Mouse (Mus musculus): ENCODE measurements around the gene Cipc. TPM values are rescaled to one million over a fixed set of nuclear protein-coding genes. Genes with fewer than 3 reads are reported as not detected.
A peak's percentile ranks its signal among the peaks of the same experiment; 100 is the strongest.

The Cipc gene
- polyA plus RNA-seq, 1 experiment from 2014 or later = 32.2 TPM

DNA sequence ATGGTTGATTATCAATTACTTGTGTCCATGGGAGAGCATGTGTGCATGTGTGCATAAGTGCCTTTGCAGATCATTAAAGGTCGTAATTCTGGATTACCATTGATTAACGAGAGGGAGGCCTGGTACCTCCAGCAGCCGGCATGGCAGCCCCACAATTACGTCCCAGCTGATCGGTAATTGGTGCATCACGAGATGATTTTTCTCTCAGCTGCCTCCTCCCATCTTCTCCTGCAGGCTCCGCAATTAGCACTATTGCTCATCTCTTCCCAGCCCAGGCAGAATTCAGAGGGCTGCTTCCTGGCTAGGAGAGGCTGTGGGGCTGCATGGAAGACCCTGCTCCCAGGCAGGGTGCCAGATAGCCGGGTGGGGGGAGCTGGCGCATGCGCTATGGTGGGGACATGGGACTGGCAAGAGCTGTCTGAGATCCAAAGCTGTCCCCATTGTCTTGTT, 35.3 kb upstream of the Cipc start:
- peak overlapping the region; percentile 86 for H3K27ac ChIP-seq (ENCODE audit: low read depth, low read length)
- peak overlapping the region; percentile 19; the same call in 1 of the 2 replicates for H3K9ac ChIP-seq (ENCODE audit: low read depth, low read length)
- peaks cover 10% of the 10 kb centered on the region; the same call in 1 of the 2 replicates for H3K4me1 ChIP-seq (replicated peaks; ENCODE audit: control insufficient read depth, insufficient read depth, low read length)
- ATAC-seq (ENCODE audit: low FRiP score) = peak; percentile 67
- peaks cover 3% of the 10 kb centered on the region; the same call in 1 of the 2 replicates for H3K27me3 ChIP-seq (ENCODE audit: control insufficient read depth, insufficient read depth, low read length)
- H3K4me3 ChIP-seq (ENCODE audit: low read depth, low read length) = no peak overlapping the region
- no peaks in the 10 kb centered on the region for H3K9me3 ChIP-seq (ENCODE audit: control insufficient read depth, low read length)
- 45% methylated on average over 10 of the region's 10 CpGs for WGBS
- H3K36me3 ChIP-seq (ENCODE audit: control insufficient read depth, insufficient read depth, low read length) = no peaks in the 10 kb centered on the region
- peak; percentile 41 for DNase-seq (ENCODE audit: low spot score)
- no peak overlapping the region; the same call in 1 of the 2 replicates for H3K4me2 ChIP-seq (replicated peaks; ENCODE audit: low read depth, low read length)

DNA sequence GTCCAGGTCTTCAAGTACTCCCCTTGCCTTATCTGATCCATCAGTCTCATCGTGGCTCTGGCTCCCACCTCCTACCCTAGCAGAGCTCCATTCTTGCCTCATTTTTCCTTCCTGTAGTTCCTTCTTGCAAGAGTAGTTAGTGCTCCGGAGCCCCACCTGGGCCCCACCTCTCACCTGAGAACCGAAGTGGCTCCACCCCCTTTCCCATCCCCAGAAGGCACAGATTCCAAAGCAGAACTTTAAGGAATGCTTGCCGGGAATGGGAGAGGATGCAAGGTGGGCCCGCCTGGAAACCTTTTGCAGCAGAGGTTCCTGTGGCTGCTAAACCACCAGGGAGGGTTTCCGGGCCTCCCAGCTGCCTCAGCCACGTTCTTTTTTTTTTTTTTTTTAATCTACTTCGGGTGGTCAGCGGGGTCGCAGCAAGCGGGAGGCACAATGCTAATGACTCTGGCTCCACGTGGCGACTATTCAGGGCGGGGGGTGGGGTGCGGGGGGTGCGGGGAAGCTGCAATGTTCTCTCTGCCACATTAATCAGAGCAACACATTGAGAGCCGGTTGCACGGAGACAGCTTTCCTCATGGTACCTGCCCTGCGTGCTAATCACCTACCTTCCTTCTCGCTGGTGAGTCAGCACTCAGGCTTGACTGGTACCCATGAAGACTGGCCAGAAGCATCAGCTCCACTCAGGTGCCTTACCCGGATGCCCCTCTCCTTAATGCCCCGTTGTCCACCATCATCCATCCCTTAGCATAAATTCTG, 34.3 kb upstream of the Cipc start:
- WGBS = 8% methylated on average over 21 of the region's 22 CpGs
- Histone ChIP-seq H3K36me3 (ENCODE audit: control insufficient read depth, insufficient read depth, low read length) (no peaks in the 10 kb centered on the region), H3K4me2 (replicated peaks; ENCODE audit: low read depth, low read length) (peak overlapping the region; percentile 1; the same call in 1 of the 2 replicates), H3K9ac (ENCODE audit: low read depth, low read length) (peak overlapping the region; percentile 27; the same call in 1 of the 2 replicates), H3K27me3 (ENCODE audit: control insufficient read depth, insufficient read depth, low read length) (peaks cover 3% of the 10 kb centered on the region; the same call in 1 of the 2 replicates), H3K4me1 (replicated peaks; ENCODE audit: control insufficient read depth, insufficient read depth, low read length) (peaks cover 8% of the 10 kb centered on the region), H3K27ac (ENCODE audit: low read depth, low read length) (peak overlapping the region; percentile 51; the same call in 1 of the 2 replicates), H3K4me3 (ENCODE audit: low read depth, low read length) (no peak overlapping the region), H3K9me3 (ENCODE audit: control insufficient read depth, low read length) (no peaks in the 10 kb centered on the region)
- ATAC-seq (ENCODE audit: low FRiP score) (peak; percentile 58), DNase-seq (ENCODE audit: low spot score) (peak; percentile 33)

DNA sequence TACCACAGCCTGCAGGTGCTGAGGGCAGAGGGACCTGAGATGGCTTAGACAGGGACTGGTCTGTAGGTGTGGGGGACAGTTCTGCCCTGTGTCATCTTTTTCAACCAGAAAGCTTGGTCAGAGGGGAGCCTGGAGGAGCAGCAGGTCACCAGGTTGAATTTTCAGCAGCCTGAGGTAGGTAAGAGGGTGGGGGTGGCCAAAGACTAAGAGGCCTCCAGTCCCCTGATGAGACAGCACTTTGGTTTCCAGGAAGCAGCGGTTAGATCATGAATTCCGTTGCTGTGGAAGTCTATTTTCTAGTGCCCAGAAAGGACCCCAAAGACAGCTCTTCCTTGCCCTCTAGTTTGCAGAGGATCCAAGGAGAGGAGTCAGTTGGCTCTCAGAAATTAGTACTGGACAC, 32.5 kb upstream of the Cipc start:
- H3K27ac ChIP-seq (ENCODE audit: low read depth, low read length) = no peak overlapping the region
- H3K9ac ChIP-seq (ENCODE audit: low read depth, low read length) = no peak overlapping the region
- H3K4me1 ChIP-seq (replicated peaks; ENCODE audit: control insufficient read depth, insufficient read depth, low read length) = peaks cover 14% of the 10 kb centered on the region
- DNase-seq (ENCODE audit: low spot score) (no peak), ATAC-seq (ENCODE audit: low FRiP score) (no peak)
- WGBS = 61% methylated on average over 2 of the region's 2 CpGs
- H3K27me3 ChIP-seq (ENCODE audit: control insufficient read depth, insufficient read depth, low read length) = peaks cover 3% of the 10 kb centered on the region; the same call in 1 of the 2 replicates
- H3K4me2 ChIP-seq (replicated peaks; ENCODE audit: low read depth, low read length) = no peak overlapping the region
- H3K36me3 ChIP-seq (ENCODE audit: control insufficient read depth, insufficient read depth, low read length) = no peaks in the 10 kb centered on the region
- no peak overlapping the region for H3K4me3 ChIP-seq (ENCODE audit: low read depth, low read length)
- H3K9me3 ChIP-seq (ENCODE audit: control insufficient read depth, low read length) = no peaks in the 10 kb centered on the region

DNA sequence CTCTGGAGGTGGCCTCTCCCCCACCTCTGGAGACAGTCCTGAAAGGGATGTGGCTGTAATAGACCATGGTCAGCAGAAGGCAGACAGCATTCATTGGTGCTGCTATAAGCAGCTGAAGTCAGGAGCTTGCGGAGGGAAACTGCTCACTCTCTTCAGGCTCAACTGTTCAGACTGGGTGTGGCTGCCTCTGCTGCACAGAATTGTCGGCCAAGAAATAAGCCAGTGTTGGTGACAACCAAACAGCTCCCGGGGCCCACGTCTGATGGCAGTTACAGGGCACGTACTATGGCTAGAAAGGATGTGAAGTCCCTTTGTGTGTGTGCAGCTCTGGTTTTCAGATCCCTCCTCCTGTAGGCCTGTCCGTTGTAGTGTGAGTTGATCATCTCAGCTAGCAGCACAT, 32.1 kb upstream of the Cipc start:
- Histone ChIP-seq H3K4me1 (replicated peaks; ENCODE audit: control insufficient read depth, insufficient read depth, low read length) (peaks cover 14% of the 10 kb centered on the region), H3K4me3 (ENCODE audit: low read depth, low read length) (no peak overlapping the region), H3K4me2 (replicated peaks; ENCODE audit: low read depth, low read length) (no peak overlapping the region), H3K27me3 (ENCODE audit: control insufficient read depth, insufficient read depth, low read length) (peaks cover 3% of the 10 kb centered on the region; the same call in 1 of the 2 replicates), H3K9ac (ENCODE audit: low read depth, low read length) (no peak overlapping the region), H3K36me3 (ENCODE audit: control insufficient read depth, insufficient read depth, low read length) (no peaks in the 10 kb centered on the region), H3K9me3 (ENCODE audit: control insufficient read depth, low read length) (no peaks in the 10 kb centered on the region), H3K27ac (ENCODE audit: low read depth, low read length) (no peak overlapping the region)
- DNase-seq (ENCODE audit: low spot score) (no peak), ATAC-seq (ENCODE audit: low FRiP score) (no peak)
- WGBS = 73% methylated on average over 6 of the region's 6 CpGs

DNA sequence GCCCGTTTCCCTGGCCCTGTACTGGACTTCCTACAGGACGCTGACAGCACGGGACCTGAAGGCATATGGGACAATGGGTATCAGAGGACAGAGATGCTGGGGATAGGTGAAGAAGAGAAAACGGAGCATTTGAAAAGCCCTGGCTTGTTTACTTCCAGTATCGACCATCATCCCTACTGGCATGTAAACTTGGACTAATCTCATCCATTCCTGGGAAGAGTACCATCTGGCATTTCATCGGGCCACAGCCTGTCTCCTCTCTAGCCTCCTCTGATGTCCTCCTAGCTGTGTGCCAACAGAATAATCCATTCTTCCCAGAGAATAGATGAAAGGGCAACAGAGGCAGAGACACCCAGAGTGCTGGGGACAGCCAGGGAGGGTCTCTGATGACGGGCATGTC, 31.2 kb upstream of the Cipc start:
- H3K27me3 ChIP-seq (ENCODE audit: control insufficient read depth, insufficient read depth, low read length) = peaks cover 3% of the 10 kb centered on the region; the same call in 1 of the 2 replicates
- H3K4me2 ChIP-seq (replicated peaks; ENCODE audit: low read depth, low read length) = no peak overlapping the region
- ATAC-seq (ENCODE audit: low FRiP score) (no peak), DNase-seq (ENCODE audit: low spot score) (no peak)
- no peaks in the 10 kb centered on the region for H3K9me3 ChIP-seq (ENCODE audit: control insufficient read depth, low read length)
- no peaks in the 10 kb centered on the region for H3K36me3 ChIP-seq (ENCODE audit: control insufficient read depth, insufficient read depth, low read length)
- no peak overlapping the region for H3K4me3 ChIP-seq (ENCODE audit: low read depth, low read length)
- no peak overlapping the region for H3K27ac ChIP-seq (ENCODE audit: low read depth, low read length)
- peaks cover 14% of the 10 kb centered on the region for H3K4me1 ChIP-seq (replicated peaks; ENCODE audit: control insufficient read depth, insufficient read depth, low read length)
- no peak overlapping the region for H3K9ac ChIP-seq (ENCODE audit: low read depth, low read length)
- WGBS = 81% methylated on average over 7 of the region's 7 CpGs

DNA sequence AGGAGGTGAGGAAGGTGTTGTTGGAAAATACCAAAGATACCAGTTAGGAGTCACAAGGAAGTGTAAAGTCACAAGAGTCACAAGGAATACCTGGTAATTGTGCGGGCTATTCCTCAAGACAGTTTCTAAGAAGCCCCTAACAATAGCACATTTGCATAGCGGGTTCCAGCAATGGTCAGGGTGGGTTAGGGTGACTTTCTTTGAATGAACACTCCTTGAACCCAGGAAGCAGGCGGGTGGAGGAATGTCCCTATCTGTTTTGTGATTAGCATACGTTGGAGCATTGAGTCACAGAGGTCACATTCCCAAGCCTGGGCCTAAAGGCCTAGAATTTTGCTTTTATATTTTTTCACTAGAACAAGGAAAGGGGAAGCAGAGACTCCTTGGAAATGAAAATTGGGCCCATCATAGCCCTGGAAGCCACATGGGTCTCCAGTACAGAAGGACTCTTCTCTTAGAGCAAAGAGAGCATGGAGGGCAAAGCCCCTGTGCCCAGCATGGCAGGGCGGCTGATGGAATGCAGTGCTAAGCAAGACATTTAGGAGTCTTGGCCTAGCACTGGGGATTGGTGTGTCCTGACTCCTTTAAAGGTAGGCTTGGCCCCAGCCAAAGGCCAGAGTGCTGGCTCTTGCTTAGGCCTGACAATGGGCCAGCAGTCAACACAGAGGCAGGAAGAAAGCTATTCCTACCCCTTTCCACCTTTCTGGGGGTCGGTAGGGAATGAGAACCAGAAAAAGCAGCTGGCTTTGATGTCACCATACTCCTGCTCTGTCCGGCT, 29.9 kb upstream of the Cipc start:
- no peak for DNase-seq (ENCODE audit: low spot score)
- WGBS = 79% methylated on average over 7 of the region's 7 CpGs
- H3K27me3 ChIP-seq (ENCODE audit: control insufficient read depth, insufficient read depth, low read length) = peaks cover 3% of the 10 kb centered on the region; the same call in 1 of the 2 replicates
- H3K4me3 ChIP-seq (ENCODE audit: low read depth, low read length) = no peak overlapping the region
- H3K4me1 ChIP-seq (replicated peaks; ENCODE audit: control insufficient read depth, insufficient read depth, low read length) = peaks cover 10% of the 10 kb centered on the region
- no peak overlapping the region for H3K9ac ChIP-seq (ENCODE audit: low read depth, low read length)
- H3K36me3 ChIP-seq (ENCODE audit: control insufficient read depth, insufficient read depth, low read length) = no peaks in the 10 kb centered on the region
- no peak overlapping the region for H3K27ac ChIP-seq (ENCODE audit: low read depth, low read length)
- H3K9me3 ChIP-seq (ENCODE audit: control insufficient read depth, low read length) = no peaks in the 10 kb centered on the region
- H3K4me2 ChIP-seq (replicated peaks; ENCODE audit: low read depth, low read length) = no peak overlapping the region
- no peak for ATAC-seq (ENCODE audit: low FRiP score)

DNA sequence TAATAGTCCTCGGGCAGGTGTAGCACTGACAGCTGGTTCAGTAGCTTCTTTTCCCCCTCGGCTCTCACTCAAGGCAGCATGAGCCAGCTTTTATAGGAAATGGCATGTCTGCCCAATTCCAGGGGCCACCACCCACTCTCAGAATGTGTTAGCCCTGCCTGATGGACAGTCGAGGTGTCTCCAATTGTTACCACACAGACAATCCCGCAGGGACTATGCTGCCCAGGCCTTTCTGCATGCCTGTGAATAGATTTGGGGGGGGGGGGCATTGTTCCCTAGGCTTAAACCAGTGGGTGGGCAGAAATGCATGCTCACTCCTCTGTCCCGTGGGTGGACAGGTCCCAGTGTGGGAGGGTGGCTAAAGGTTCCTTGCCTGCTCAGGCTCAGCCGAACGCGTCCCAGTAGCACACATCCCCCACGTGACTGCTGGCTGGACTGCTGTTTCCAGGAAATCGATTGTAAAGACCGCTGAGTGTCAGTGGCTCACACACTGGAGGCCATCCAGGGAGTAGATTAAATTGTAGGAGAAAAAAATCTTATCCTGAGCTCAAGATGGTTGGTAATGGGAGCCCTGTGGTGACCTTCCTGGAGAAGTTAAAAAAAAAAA, 28.4 kb upstream of the Cipc start:
- H3K27ac ChIP-seq (ENCODE audit: low read depth, low read length) = peak overlapping the region; percentile 77
- peaks cover 7% of the 10 kb centered on the region for H3K4me1 ChIP-seq (replicated peaks; ENCODE audit: control insufficient read depth, insufficient read depth, low read length)
- H3K4me3 ChIP-seq (ENCODE audit: low read depth, low read length) = no peak overlapping the region
- WGBS = 26% methylated on average over 11 of the region's 11 CpGs
- ATAC-seq (ENCODE audit: low FRiP score) = peak; percentile 66
- H3K9me3 ChIP-seq (ENCODE audit: control insufficient read depth, low read length) = no peaks in the 10 kb centered on the region
- H3K9ac ChIP-seq (ENCODE audit: low read depth, low read length) = no peak overlapping the region; the same call in 1 of the 2 replicates
- peak overlapping the region; percentile 18 for H3K4me2 ChIP-seq (replicated peaks; ENCODE audit: low read depth, low read length)
- H3K27me3 ChIP-seq (ENCODE audit: control insufficient read depth, insufficient read depth, low read length) = peaks cover 2% of the 10 kb centered on the region; the same call in 1 of the 2 replicates
- no peaks in the 10 kb centered on the region for H3K36me3 ChIP-seq (ENCODE audit: control insufficient read depth, insufficient read depth, low read length)
- DNase-seq (ENCODE audit: low spot score) = peak; percentile 56

DNA sequence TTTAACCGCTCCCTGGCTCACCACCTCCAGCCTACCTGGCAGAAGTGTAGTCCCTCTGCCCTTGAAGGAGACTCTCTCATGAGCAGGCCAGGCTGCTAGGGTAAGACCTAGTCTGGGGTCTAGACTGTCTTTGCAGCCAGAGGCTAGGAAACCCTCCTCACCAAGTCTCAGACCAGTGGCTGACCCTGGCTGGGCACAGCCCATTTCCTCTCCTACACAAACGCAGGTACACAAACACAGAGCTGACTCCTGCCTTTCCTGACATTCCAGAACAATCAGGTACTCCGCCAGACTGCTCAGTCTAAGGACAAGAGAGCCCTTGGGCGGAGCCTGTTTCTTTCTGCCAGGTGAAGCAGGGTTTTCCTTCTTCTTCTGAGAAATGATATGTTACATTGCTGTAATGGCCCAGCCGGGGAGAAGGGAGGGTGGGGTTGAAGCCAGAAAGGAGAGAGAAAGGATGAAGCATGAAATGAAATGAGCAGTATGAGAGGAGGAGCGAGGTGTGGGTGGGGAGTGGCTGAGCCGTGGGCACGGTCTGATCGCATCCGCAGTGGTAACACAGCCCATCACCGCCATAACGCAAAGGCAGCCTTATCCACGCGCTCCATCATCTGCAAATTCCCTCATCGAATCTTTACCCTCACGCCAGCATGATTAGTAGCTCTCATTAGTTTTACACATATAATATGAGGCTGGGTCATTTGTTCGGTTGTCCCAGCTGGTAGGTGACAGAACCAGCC, 27.7 kb upstream of the Cipc start:
- peak; percentile 3; the same call in 1 of the 2 replicates for ATAC-seq (ENCODE audit: low FRiP score)
- H3K27ac ChIP-seq (ENCODE audit: low read depth, low read length) = peak overlapping the region; percentile 77; the same call in 1 of the 2 replicates

More for the DNA sequence above, 27.7 kb upstream of the Cipc start:
- DNase-seq (ENCODE audit: low spot score) = no peak
- no peak overlapping the region for H3K4me2 ChIP-seq (replicated peaks; ENCODE audit: low read depth, low read length)
- WGBS = 78% methylated on average over 17 of the region's 17 CpGs
- peaks cover 7% of the 10 kb centered on the region for H3K4me1 ChIP-seq (replicated peaks; ENCODE audit: control insufficient read depth, insufficient read depth, low read length)
- H3K9me3 ChIP-seq (ENCODE audit: control insufficient read depth, low read length) = no peaks in the 10 kb centered on the region
- H3K9ac ChIP-seq (ENCODE audit: low read depth, low read length) = no peak overlapping the region
- no peaks in the 10 kb centered on the region; the same call in 1 of the 2 replicates for H3K27me3 ChIP-seq (ENCODE audit: control insufficient read depth, insufficient read depth, low read length)
- no peak overlapping the region for H3K4me3 ChIP-seq (ENCODE audit: low read depth, low read length)
- no peaks in the 10 kb centered on the region for H3K36me3 ChIP-seq (ENCODE audit: control insufficient read depth, insufficient read depth, low read length)

Data from hindbrain, embryonic 11.5 days (tissue).